Mouse (Mus musculus): ENCODE measurements around the gene Tbrg4. TPM values are rescaled to one million over a fixed set of nuclear protein-coding genes. Genes with fewer than 3 reads are reported as not detected.
A peak's percentile ranks its signal among the peaks of the same experiment; 100 is the strongest.

Tbrg4 gene
- polyA plus RNA-seq, 1 experiment from 2014 or later, result 52.5 TPM

DNA sequence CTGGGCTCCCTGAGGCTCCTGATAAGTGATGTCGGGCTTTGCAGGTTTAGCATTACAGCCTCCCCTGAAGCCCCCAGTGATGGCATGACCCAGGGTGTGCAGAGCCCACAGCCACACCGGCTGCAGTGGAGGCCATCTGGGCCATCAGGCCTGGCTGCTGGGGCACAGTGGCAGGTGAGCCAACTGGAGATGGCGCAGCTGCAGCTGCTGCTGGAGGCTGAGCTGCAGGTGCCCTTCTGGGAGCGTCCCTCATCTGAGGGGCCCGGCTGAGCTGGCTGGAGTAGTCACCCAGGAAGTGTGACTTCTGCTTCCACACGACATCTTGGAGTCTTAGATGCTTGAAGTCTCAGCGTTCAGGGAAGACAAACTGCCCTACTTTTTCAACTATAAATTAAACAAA is 24.7 kb upstream of the Tbrg4 start:
- H3K4me1 ChIP-seq (replicated peaks), result no peaks in the 10 kb centered on the region
- peaks cover 11% of the 10 kb centered on the region for H3K27me3 ChIP-seq (replicated peaks)
- no peak for ATAC-seq (ENCODE audit: insufficient number of reproducible peaks, low FRiP score)
- H3K4me2 ChIP-seq, result no peak overlapping the region
- H3K9me3 ChIP-seq (replicated peaks), result no peaks in the 10 kb centered on the region
- H3K4me3 ChIP-seq, result no peak overlapping the region
- no peak overlapping the region for H3K9ac ChIP-seq
- no peaks in the 10 kb centered on the region for H3K36me3 ChIP-seq
- no peak overlapping the region for H3K27ac ChIP-seq (ENCODE audit: poor library complexity, severe bottlenecking)
- WGBS, result 51% methylated on average over 7 of the region's 7 CpGs

DNA sequence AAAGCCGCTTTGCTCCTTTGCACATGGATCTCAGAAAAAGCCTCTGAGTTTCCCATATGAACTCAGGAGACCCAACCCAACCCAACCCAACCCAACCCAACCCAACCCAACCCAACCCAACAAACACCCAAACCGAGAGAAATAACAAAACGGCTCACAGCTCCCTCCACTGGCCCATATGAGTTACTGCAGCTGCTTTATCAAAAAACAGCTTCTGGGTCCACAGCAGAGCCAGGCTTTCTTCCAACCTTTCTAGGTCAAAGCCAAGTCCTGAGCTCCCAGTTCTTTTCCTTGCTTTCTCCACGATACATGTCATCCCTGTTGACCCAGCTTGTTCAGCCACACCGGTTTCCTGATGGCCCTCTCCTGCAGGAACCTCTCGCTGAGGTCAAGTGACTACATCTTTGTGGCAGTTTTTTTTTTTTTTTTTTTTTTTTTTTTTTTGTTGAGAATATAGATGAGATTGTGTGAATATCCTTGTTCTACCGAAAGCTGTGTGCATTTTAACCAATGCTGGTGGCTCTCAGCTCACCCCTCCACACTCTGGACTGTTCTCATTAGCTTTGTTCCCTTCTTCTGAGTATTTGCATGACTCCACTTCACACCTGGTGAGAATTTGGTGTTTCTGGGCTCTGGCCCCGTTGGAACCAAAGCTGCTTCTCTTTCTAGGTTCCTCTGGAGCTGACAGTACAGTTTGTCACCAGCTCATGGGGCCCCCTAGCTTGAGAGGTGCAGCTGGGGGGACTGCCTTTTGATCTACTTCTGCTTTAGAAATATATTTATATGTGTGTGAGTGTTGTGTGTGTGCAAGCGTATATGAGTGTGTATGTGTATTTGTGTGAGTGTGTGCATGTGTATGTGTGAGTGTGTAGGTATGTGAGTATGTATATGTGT is 22.2 kb upstream of the Tbrg4 start:
- Histone ChIP-seq H3K4me3 (no peak overlapping the region), H3K27ac (ENCODE audit: poor library complexity, severe bottlenecking) (no peak overlapping the region), H3K4me2 (no peak overlapping the region), H3K9ac (no peak overlapping the region), H3K9me3 (replicated peaks) (no peaks in the 10 kb centered on the region), H3K36me3 (no peaks in the 10 kb centered on the region), H3K27me3 (replicated peaks) (no peaks in the 10 kb centered on the region; the same call in 1 of the 2 replicates), H3K4me1 (replicated peaks) (no peaks in the 10 kb centered on the region)
- 57% methylated on average over 9 of the region's 9 CpGs for WGBS
- no peak for ATAC-seq (ENCODE audit: insufficient number of reproducible peaks, low FRiP score)

DNA sequence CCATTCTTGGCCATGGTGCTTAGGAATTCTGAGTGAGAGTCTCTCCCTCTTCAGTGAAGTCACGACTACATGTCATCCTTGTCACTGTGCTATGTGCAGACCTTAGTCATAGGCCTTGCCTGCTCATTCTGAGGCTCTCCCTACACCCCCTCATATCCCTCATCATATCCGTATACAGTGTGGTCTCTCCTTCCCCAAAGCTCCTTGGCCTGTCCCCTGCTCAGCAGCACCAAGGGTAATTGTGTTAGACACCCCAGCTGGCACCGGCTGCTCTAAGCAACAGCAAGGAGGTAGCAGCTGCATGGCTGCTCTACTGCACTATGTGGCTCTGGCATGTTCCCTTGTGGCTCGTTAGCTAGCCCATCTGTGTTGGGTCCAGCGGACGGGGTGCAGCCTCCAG is 18.7 kb upstream of the Tbrg4 start:
- 70% methylated on average over 6 of the region's 6 CpGs for WGBS
- Histone ChIP-seq H3K27ac (ENCODE audit: poor library complexity, severe bottlenecking) (no peak overlapping the region), H3K27me3 (replicated peaks) (no peaks in the 10 kb centered on the region; the same call in 1 of the 2 replicates), H3K9me3 (replicated peaks) (no peaks in the 10 kb centered on the region), H3K36me3 (no peaks in the 10 kb centered on the region), H3K9ac (no peak overlapping the region), H3K4me3 (no peak overlapping the region), H3K4me1 (replicated peaks) (no peaks in the 10 kb centered on the region), H3K4me2 (no peak overlapping the region)
- ATAC-seq (ENCODE audit: insufficient number of reproducible peaks, low FRiP score), result no peak

DNA sequence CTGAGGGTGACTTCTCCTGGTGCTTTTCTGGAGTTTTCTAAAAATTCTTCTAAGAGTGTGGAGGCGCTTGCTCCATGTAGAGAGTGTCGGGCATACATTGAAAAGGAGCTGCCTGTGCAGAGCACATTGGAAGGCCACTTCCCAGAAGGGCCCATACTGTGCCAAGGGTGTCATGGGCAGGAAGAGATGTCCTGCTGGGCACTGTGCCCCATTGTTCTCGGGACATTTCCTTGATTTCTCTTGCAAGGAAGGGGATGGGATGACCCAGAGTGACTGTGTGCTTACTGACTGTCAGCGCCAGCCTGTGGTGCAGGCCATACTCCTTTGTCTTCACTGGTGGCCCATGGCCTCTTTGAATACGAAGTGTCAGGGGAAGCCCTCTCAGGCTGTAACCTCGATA is 13.2 kb upstream of the Tbrg4 start:
- H3K9ac ChIP-seq, result no peak overlapping the region
- H3K4me3 ChIP-seq, result no peak overlapping the region
- H3K36me3 ChIP-seq, result no peaks in the 10 kb centered on the region
- no peaks in the 10 kb centered on the region for H3K9me3 ChIP-seq (replicated peaks)
- H3K4me1 ChIP-seq (replicated peaks), result no peaks in the 10 kb centered on the region
- 69% methylated on average over 6 of the region's 6 CpGs for whole genome bisulfite sequencing
- H3K27me3 ChIP-seq (replicated peaks), result no peaks in the 10 kb centered on the region
- no peak overlapping the region for H3K4me2 ChIP-seq
- H3K27ac ChIP-seq (ENCODE audit: poor library complexity, severe bottlenecking), result no peak overlapping the region
- no peak for ATAC-seq (ENCODE audit: insufficient number of reproducible peaks, low FRiP score)

DNA sequence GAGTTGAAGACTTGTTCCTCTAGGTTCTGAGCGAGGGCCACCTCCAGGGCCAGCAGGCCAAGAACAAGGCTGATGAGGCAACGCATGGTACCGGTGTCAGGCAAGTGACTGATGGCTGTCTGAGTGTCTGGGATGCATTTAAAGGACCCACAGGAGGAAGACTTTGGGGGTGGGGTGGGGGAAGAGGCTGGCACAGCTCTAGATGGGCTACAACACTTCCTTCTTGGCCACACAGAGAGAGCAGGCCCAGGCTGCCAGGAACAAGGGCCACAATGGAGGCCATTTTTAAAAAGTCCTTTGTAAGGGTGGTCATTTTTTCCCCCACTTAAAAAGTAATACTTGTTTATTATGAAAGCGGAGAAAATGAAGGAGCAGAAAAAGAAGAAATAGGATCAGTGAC is 12.7 kb upstream of the Tbrg4 start, which contains the start of gene Wap:
Gene Wap, minus strand, starts transcription at position 101 of the 400 bp plus-strand sequence.
- H3K4me1 ChIP-seq (replicated peaks), result no peaks in the 10 kb centered on the region
- H3K9me3 ChIP-seq (replicated peaks), result no peaks in the 10 kb centered on the region
- H3K4me3 ChIP-seq, result no peak within 1 kb of the TSS
- H3K4me2 ChIP-seq, result no peak within 1 kb of the TSS
- H3K27ac ChIP-seq (ENCODE audit: poor library complexity, severe bottlenecking), result no peak within 1 kb of the TSS
- no peak within 1 kb of the TSS for H3K9ac ChIP-seq
- H3K27me3 ChIP-seq (replicated peaks), result no peaks in the 10 kb centered on the region
- 87% methylated on average over 4 of the region's 4 CpGs for WGBS
- H3K36me3 ChIP-seq, result no peaks in the 10 kb centered on the region
- no peak for ATAC-seq (ENCODE audit: insufficient number of reproducible peaks, low FRiP score)

DNA sequence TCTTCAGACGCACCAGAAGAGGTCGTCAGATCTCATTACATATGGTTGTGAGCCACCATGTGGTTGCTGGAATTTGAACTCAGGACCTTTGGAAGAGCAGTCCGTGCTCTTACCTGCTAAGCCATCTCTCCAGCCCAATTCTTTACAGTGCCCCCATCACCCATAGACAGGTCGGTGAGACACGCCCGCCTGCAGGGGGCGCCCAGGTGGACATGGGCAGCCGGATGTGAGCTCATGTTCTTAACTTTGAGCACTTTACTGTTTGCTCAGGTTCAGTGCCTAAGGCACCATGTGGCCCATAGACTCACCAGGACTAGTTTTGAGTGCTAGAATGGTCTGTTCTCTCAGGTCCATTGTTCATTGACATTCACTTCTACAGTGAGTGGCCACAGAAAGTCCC is 10.3 kb upstream of the Tbrg4 start:
- H3K9me3 ChIP-seq (replicated peaks), result no peaks in the 10 kb centered on the region
- 65% methylated on average over 8 of the region's 8 CpGs for WGBS
- no peak overlapping the region for H3K4me2 ChIP-seq
- H3K4me1 ChIP-seq (replicated peaks), result no peaks in the 10 kb centered on the region
- ATAC-seq (ENCODE audit: insufficient number of reproducible peaks, low FRiP score), result no peak
- H3K4me3 ChIP-seq, result no peak overlapping the region
- H3K27me3 ChIP-seq (replicated peaks), result no peaks in the 10 kb centered on the region
- no peak overlapping the region for H3K9ac ChIP-seq
- no peaks in the 10 kb centered on the region for H3K36me3 ChIP-seq
- no peak overlapping the region for H3K27ac ChIP-seq (ENCODE audit: poor library complexity, severe bottlenecking)

DNA sequence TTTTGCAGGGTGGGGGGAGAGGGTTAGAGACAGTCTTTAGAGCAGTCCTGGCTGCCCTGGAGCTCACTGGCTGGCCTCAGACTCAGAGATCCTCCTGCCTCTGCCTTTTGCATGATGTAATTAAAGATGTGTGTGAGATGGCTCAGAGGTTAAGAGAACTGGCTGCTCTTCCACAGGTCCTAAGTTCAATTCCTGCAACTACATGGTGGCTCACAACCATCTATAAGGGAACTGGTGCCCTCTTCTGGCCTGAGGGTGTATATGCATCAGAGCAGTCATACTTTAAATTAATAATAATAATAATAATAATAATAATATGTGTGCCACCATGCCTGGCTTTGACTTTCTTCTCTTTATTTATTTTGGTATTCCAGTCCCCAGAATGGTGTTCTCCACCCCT is 3.8 kb upstream of the Tbrg4 start:
- H3K4me2 ChIP-seq, result no peak overlapping the region
- no peaks in the 10 kb centered on the region for H3K27me3 ChIP-seq (replicated peaks)
- no peak overlapping the region for H3K9ac ChIP-seq
- peaks cover 10% of the 10 kb centered on the region for H3K4me1 ChIP-seq (replicated peaks)
- H3K4me3 ChIP-seq, result no peak overlapping the region
- H3K36me3 ChIP-seq, result peaks cover under 1% of the 10 kb centered on the region; the same call in 1 of the 2 replicates
- ATAC-seq (ENCODE audit: insufficient number of reproducible peaks, low FRiP score), result no peak
- H3K27ac ChIP-seq (ENCODE audit: poor library complexity, severe bottlenecking), result no peak overlapping the region
- H3K9me3 ChIP-seq (replicated peaks), result no peaks in the 10 kb centered on the region

DNA sequence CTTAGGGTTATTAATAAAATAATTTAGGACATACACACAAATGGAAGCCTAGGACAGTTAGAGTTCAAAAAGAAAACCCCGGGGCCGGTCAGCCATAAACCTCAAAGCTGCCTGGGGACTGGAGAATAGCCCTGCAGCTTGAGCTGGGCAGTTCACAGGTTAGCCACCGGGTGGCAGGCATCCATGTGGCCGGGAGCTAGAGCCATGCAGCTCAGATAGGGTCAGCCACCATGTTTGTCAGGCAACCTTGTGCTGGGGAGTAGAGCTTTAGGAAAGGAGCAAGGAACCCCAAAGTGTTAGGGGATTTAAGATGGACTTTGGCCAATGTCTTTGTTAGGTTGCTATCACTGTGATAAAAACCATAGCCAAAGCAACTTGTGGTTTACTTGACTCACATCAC is 2.7 kb upstream of the Tbrg4 start:
- no peak overlapping the region for H3K4me3 ChIP-seq
- no peak overlapping the region for H3K4me2 ChIP-seq
- no peak overlapping the region for H3K9ac ChIP-seq
- peaks cover 12% of the 10 kb centered on the region for H3K36me3 ChIP-seq
- WGBS, result 30% methylated on average over 4 of the region's 4 CpGs
- peaks cover 20% of the 10 kb centered on the region for H3K4me1 ChIP-seq (replicated peaks)
- ATAC-seq (ENCODE audit: insufficient number of reproducible peaks, low FRiP score), result no peak
- H3K27ac ChIP-seq (ENCODE audit: poor library complexity, severe bottlenecking), result no peak overlapping the region
- no peaks in the 10 kb centered on the region for H3K9me3 ChIP-seq (replicated peaks)
- H3K27me3 ChIP-seq (replicated peaks), result no peaks in the 10 kb centered on the region

DNA sequence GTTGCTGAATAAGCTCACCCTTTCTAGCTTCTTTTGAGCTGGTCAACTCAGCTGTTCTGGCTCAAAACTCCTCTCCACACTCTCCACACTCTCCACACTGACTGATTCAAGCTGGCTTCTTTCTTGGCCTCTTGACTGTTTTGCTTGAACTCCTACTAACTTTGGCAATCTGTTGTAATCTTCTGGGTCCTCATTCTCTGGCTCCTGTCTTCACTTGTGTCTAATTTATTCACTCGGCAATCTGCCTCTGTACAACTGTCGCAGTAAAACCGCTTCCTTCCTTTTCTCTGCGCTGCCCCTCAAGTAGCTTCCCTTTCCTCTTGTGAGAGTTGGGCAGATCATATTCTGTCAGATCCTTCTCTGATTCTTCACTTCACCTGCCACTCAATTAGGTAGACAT is 1.9 kb upstream of the Tbrg4 start:
- H3K4me2 ChIP-seq, result no peak overlapping the region
- no peak overlapping the region for H3K4me3 ChIP-seq
- no peak overlapping the region for H3K9ac ChIP-seq
- no peak for ATAC-seq (ENCODE audit: insufficient number of reproducible peaks, low FRiP score)
- no peak overlapping the region for H3K27ac ChIP-seq (ENCODE audit: poor library complexity, severe bottlenecking)
- no peaks in the 10 kb centered on the region for H3K9me3 ChIP-seq (replicated peaks)
- WGBS, result 80% methylated on average over 4 of the region's 4 CpGs
- peaks cover 20% of the 10 kb centered on the region for H3K36me3 ChIP-seq
- no peaks in the 10 kb centered on the region for H3K27me3 ChIP-seq (replicated peaks)
- H3K4me1 ChIP-seq (replicated peaks), result peaks cover 27% of the 10 kb centered on the region

DNA sequence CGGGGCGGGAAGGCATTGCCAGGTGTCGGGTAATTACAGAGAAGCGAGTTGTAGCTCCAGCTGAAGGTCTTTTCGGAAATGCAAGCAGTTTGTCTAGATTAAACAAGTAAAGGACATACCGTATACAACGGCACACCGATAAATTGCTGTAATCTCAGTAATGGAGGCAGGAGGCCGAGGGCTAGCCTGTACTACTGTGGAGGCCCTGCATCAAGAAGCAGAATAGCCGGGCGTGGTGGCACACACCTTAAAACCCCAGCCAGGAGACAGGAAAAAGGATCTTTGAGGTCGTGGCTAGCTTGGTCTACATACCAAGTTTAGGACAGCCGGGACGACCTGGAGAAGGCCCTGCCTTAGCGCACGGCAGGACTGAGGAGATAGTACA is 513 bp upstream of the Tbrg4 start:
- H3K4me3 ChIP-seq, result peak overlapping the region; percentile 69
- peaks cover 32% of the 10 kb centered on the region for H3K36me3 ChIP-seq
- H3K9ac ChIP-seq, result peak overlapping the region; percentile 76
- H3K4me1 ChIP-seq (replicated peaks), result peaks cover 27% of the 10 kb centered on the region
- H3K4me2 ChIP-seq, result peak overlapping the region; percentile 81
- WGBS, result 12% methylated on average over 16 of the region's 16 CpGs
- peak overlapping the region; percentile 78 for H3K27ac ChIP-seq (ENCODE audit: poor library complexity, severe bottlenecking)
- ATAC-seq (ENCODE audit: insufficient number of reproducible peaks, low FRiP score), result peak; percentile 15; the same call in 1 of the 2 replicates
- H3K27me3 ChIP-seq (replicated peaks), result no peaks in the 10 kb centered on the region
- H3K9me3 ChIP-seq (replicated peaks), result no peaks in the 10 kb centered on the region

DNA sequence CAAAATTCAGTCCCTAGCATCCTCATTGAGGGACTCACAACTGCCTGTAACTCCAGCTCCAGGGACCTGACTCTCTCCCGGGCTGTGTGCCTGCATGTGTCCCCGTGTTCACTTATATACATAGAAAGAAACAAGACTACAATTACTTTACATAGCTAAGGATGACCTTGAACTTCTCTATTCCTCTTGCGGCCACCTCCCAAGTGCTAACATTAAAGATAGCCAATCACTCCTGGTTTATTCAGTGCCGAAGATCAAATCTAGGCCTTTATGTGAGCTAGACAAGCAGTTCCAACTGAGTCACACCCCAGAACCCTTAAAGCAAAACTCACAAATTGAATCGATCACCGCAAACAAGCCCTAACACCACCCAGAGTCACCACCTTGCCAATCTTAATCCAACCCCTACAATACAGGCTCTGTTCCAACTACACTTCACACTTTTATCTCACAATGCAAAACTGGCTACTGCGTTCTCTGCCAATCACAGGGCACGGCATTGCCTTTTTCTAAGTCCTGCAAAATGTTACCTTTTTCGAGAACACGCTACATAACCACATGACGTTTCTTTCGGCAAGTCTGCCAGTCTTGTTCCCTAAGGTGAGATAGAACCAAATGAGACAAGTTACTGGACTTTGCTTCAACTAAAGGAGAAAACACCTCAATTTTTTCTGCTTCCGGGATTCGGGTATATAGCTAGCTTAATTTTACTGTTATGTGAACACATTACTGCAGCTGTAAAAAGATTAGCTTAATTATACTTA is 1.1 kb downstream of the Tbrg4 start:
- Histone ChIP-seq H3K9me3 (replicated peaks) (no peaks in the 10 kb centered on the region), H3K4me2 (peak overlapping the region; percentile 81), H3K9ac (peak overlapping the region; percentile 76), H3K4me3 (peak overlapping the region; percentile 69), H3K36me3 (peaks cover 48% of the 10 kb centered on the region), H3K4me1 (replicated peaks) (peaks cover 27% of the 10 kb centered on the region), H3K27ac (ENCODE audit: poor library complexity, severe bottlenecking) (no peak overlapping the region), H3K27me3 (replicated peaks) (no peaks in the 10 kb centered on the region)
- no peak for ATAC-seq (ENCODE audit: insufficient number of reproducible peaks, low FRiP score)
- WGBS, result 55% methylated on average over 14 of the region's 14 CpGs
